Mouse (Mus musculus): ENCODE measurements around the gene Nudt3.

- no peak for TF ChIP-seq POLR2A (IDR thresholded peaks at IDR 0.05; ENCODE audit: control insufficient read depth, extremely low read depth, insufficient read depth, low read length, poor library complexity)
- TF ChIP-seq CTCF (IDR thresholded peaks at IDR 0.05; ENCODE audit: borderline replicate concordance, control insufficient read depth, extremely low read depth, insufficient read depth, low read length, poor library complexity), result no peak
Observed at GRCm38 (mm10) chr17:27636132-27637020, 13.1 kb upstream of the Nudt3 start, which contains the start of gene Rps10.
